Mouse (Mus musculus): ENCODE data around the gene Zfp994. TPM values are rescaled to one million over a fixed set of nuclear protein-coding genes. Genes with fewer than 3 reads are reported as not detected.
A peak's percentile ranks its signal among the peaks of the same experiment; 100 is the strongest.
"Not testable (repeated sequence)": the region's sequence is repeated elsewhere in the genome, so short reads cannot be mapped to it uniquely, and the experiment has no call there.

Zfp994 gene
- total and polyA plus RNA-seq, 3 experiments = 2.2 to 6.2 (median 2.7) TPM

DNA sequence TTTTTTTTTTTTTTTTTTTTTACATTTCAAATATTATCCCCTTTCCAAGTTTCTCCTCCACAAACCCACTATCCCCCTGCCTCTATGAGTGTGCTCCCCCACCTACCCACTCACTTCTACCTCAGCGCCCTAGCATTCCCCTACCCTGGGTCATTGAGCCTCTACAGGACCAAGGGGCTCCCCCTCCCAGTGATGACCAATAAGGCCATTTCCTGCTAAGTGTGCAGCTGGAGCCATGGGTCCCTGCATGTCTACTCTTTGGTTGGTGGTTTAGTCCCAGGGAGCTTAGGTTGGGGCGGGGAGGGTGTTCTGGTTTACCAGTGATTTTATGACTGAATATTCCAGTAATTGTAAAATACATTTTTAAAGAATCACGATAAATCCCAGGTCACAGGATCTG, 401 bp downstream of the Zfp994 start:
- DNase-seq (ENCODE audit: extremely low read depth) = peak; percentile 27

DNA sequence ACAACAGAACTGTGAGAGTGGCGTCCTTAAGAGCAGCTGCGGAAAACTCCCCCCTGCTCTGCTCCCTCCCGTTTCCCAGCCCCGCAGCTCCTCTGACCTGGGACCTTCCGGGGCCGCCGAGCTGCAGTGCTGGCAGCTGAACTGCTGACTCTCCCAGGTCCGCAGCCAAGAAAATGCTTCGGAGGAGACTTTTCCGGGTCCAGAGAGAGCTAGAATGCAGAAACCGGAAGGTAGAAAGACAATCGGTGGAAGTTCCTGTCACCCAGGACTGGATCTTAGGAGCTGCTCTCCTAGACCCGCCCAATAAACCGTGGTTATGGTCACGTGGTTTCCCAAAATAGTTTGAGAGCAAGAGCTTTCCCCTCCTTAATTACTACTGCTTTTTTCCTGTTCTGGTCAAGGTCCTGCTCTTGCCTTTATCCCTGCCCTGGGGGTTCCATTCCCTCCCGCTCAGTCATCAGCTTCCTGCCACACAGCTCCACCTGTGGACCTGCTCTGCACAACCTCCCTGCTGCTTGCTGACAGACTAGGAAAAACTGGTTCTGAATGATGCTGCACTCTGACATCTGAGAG, 59.6 kb downstream of the Zfp994 start, which contains the start of gene Zfp947:
Gene Zfp947 (minus strand): TSS at position 469 of the 573 bp plus-strand sequence.
- H3K36me3 ChIP-seq (replicated peaks in 1 of 2; ENCODE audit: control insufficient read depth in 1 of 2, insufficient read depth in 1 of 2, low read length in 1 of 2); H3K79me2 ChIP-seq (replicated peaks; ENCODE audit: control insufficient read depth, extremely low read depth, insufficient read depth, poor library complexity, severe bottlenecking); H3K27ac ChIP-seq (ENCODE audit: insufficient read depth, low read depth); in situ Hi-C loops (cut with MboI; ENCODE audit: low pct_ligation_motif_present, low pct_unique_long_range_greater_than_20kb, low sequenced_read_pairs); H3K27me3 ChIP-seq (replicated peaks); dilution Hi-C loops (cut with MboI; ENCODE audit: extremely low pct_ligation_motif_present, extremely low pct_unique_long_range_greater_than_20kb, low sequenced_read_pairs); H3K9me3 ChIP-seq (replicated peaks; ENCODE audit: low read length); H3K4me1 ChIP-seq (ENCODE audit: control insufficient read depth in 1 of 2, insufficient read depth in 2 of 2): not testable (repeated sequence)
- peak; percentile 48 for DNase-seq (ENCODE audit: extremely low read depth)
- Histone ChIP-seq H3K4me3 (replicated peaks in 1 of 3; ENCODE audit: low read depth in 2 of 3, low read length in 2 of 3, poor library complexity in 1 of 3) (peak within 1 kb of the TSS; percentile 49 to 56 (median 52)), H3K9ac (ENCODE audit: insufficient read depth, low read depth) (peak within 1 kb of the TSS; percentile 64), H3K4me2 (ENCODE audit: insufficient read depth, low read depth, poor library complexity, severe bottlenecking) (peak within 1 kb of the TSS; percentile 17; the same call in 1 of the 2 replicates)
- TF ChIP-seq MEF2A (IDR thresholded peaks at IDR 0.05; ENCODE audit: borderline replicate concordance, low read depth, low read length) (peak; percentile 75), MAX (IDR thresholded peaks at IDR 0.05; ENCODE audit: low read length) (peak; percentile 69), BHLHE40 (IDR thresholded peaks at IDR 0.05; ENCODE audit: low read depth, low read length) (peak; percentile 50), USF1 (IDR thresholded peaks at IDR 0.05; ENCODE audit: low read depth, low read length) (peak; percentile 72), USF2 (conservative IDR thresholded peaks at IDR 0.05; ENCODE audit: low read depth, low read length) (peak; percentile 74), NELFE (IDR thresholded peaks at IDR 0.05; ENCODE audit: low read depth, low read length) (0 out of 2 replicates have a peak, but pooled peaks have one; percentile 36), POLR2A (IDR thresholded peaks at IDR 0.05; ENCODE audit: low read depth, low read length) (0 out of 2 replicates have a peak, but pooled peaks have one; percentile 27)

More for the DNA sequence above, 401 bp downstream of the Zfp994 start:
- dilution Hi-C loops (cut with MboI; ENCODE audit: extremely low pct_ligation_motif_present, extremely low pct_unique_long_range_greater_than_20kb, low sequenced_read_pairs); H3K27ac ChIP-seq (ENCODE audit: insufficient read depth, low read depth); H3K79me2 ChIP-seq (replicated peaks; ENCODE audit: control insufficient read depth, extremely low read depth, insufficient read depth, poor library complexity, severe bottlenecking); H3K9me3 ChIP-seq (replicated peaks; ENCODE audit: low read length); H3K4me2 ChIP-seq (ENCODE audit: insufficient read depth, low read depth, poor library complexity, severe bottlenecking); H3K4me1 ChIP-seq (ENCODE audit: control insufficient read depth in 1 of 2, insufficient read depth in 2 of 2); H3K27me3 ChIP-seq (replicated peaks); in situ Hi-C loops (cut with MboI; ENCODE audit: low pct_ligation_motif_present, low pct_unique_long_range_greater_than_20kb, low sequenced_read_pairs); H3K36me3 ChIP-seq (replicated peaks in 1 of 2; ENCODE audit: control insufficient read depth in 1 of 2, insufficient read depth in 1 of 2, low read length in 1 of 2): not testable (repeated sequence)
- peak; percentile 0; the same call in 1 of the 2 replicates for TF ChIP-seq ZNF384 (IDR thresholded peaks at IDR 0.05; ENCODE audit: low read depth, low read length)
- Histone ChIP-seq H3K4me3 (replicated peaks in 1 of 3; ENCODE audit: low read depth in 2 of 3, low read length in 2 of 3, poor library complexity in 1 of 3) (peak overlapping the region; percentile 54 to 75 (median 64)), H3K9ac (ENCODE audit: insufficient read depth, low read depth) (peak overlapping the region; percentile 87)

DNA sequence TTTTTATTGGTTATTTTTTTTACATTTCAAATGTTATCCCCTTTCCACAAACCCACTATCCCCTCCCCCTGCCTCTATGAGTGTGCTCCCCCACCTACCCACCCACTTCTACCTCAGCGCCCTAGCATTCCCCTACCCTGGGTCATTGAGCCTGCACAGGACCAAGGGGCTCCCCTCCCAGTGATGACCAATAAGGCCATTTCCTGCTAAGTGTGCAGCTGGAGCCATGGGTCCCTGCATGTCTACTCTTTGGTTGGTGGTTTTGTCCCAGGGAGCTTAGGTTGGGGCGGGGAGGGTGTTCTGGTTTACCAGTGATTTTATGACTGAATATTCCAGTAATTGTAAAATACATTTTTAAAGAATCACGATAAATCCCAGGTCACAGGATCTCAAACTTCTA, 60.1 kb downstream of the Zfp994 start:
- dilution Hi-C loops (cut with MboI; ENCODE audit: extremely low pct_ligation_motif_present, extremely low pct_unique_long_range_greater_than_20kb, low sequenced_read_pairs); H3K27ac ChIP-seq (ENCODE audit: insufficient read depth, low read depth); H3K36me3 ChIP-seq (replicated peaks in 1 of 2; ENCODE audit: control insufficient read depth in 1 of 2, insufficient read depth in 1 of 2, low read length in 1 of 2); H3K9me3 ChIP-seq (replicated peaks; ENCODE audit: low read length); in situ Hi-C loops (cut with MboI; ENCODE audit: low pct_ligation_motif_present, low pct_unique_long_range_greater_than_20kb, low sequenced_read_pairs); H3K4me1 ChIP-seq (ENCODE audit: control insufficient read depth in 1 of 2, insufficient read depth in 2 of 2); H3K27me3 ChIP-seq (replicated peaks); H3K79me2 ChIP-seq (replicated peaks; ENCODE audit: control insufficient read depth, extremely low read depth, insufficient read depth, poor library complexity, severe bottlenecking): not testable (repeated sequence)
- H3K9ac ChIP-seq (ENCODE audit: insufficient read depth, low read depth) = peak overlapping the region; percentile 64; the same call in 1 of the 2 replicates
- H3K4me2 ChIP-seq (ENCODE audit: insufficient read depth, low read depth, poor library complexity, severe bottlenecking) = 0 out of 2 replicates have a peak overlapping the region, but pooled peaks have one; percentile 15
- DNase-seq (ENCODE audit: extremely low read depth) = peak; percentile 0
- peak overlapping the region; percentile 49 to 56 (median 52) for H3K4me3 ChIP-seq (replicated peaks in 1 of 3; ENCODE audit: low read depth in 2 of 3, low read length in 2 of 3, poor library complexity in 1 of 3)

DNA sequence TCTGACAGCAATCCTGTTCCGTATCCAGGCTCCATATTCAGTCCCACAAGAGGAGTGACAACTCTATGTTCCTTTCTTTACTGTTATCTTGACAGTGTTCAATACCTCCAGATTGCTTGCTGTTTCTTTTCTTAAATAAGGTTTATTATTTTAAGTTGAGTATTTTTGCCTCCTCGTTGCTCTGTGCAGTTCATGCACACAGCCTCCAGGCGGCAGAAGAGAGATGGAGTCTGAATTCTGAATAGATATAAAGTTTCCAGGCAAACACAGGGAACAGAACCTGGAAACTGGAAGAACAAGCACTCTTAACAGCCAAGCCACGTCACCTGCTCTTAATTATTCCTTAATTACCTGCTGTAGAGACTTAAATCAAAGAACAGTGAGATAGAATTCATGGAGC, 71.5 kb downstream of the Zfp994 start:
- H3K4me2 ChIP-seq (ENCODE audit: insufficient read depth, low read depth, poor library complexity, severe bottlenecking); H3K27ac ChIP-seq (ENCODE audit: insufficient read depth, low read depth); DNase-seq (ENCODE audit: extremely low read depth); H3K4me1 ChIP-seq (ENCODE audit: control insufficient read depth in 1 of 2, insufficient read depth in 2 of 2); H3K9ac ChIP-seq (ENCODE audit: insufficient read depth, low read depth); H3K79me2 ChIP-seq (replicated peaks; ENCODE audit: control insufficient read depth, extremely low read depth, insufficient read depth, poor library complexity, severe bottlenecking); in situ Hi-C loops (cut with MboI; ENCODE audit: low pct_ligation_motif_present, low pct_unique_long_range_greater_than_20kb, low sequenced_read_pairs); H3K4me3 ChIP-seq (replicated peaks in 1 of 3; ENCODE audit: low read depth in 2 of 3, low read length in 2 of 3, poor library complexity in 1 of 3); H3K27me3 ChIP-seq (replicated peaks); H3K36me3 ChIP-seq (replicated peaks in 1 of 2; ENCODE audit: control insufficient read depth in 1 of 2, insufficient read depth in 1 of 2, low read length in 1 of 2); dilution Hi-C loops (cut with MboI; ENCODE audit: extremely low pct_ligation_motif_present, extremely low pct_unique_long_range_greater_than_20kb, low sequenced_read_pairs); H3K9me3 ChIP-seq (replicated peaks; ENCODE audit: low read length): not testable (repeated sequence)

Data from CH12.LX (cell line).